Mouse (Mus musculus): Measurements from ENCODE around the gene Il15ra. TPM values are rescaled to one million over a fixed set of nuclear protein-coding genes. Genes with fewer than 3 reads are reported as not detected.

Gene Il15ra
- total RNA-seq, 2 experiments from 2014 or later, result 2.0 to 2.2 TPM

DNA sequence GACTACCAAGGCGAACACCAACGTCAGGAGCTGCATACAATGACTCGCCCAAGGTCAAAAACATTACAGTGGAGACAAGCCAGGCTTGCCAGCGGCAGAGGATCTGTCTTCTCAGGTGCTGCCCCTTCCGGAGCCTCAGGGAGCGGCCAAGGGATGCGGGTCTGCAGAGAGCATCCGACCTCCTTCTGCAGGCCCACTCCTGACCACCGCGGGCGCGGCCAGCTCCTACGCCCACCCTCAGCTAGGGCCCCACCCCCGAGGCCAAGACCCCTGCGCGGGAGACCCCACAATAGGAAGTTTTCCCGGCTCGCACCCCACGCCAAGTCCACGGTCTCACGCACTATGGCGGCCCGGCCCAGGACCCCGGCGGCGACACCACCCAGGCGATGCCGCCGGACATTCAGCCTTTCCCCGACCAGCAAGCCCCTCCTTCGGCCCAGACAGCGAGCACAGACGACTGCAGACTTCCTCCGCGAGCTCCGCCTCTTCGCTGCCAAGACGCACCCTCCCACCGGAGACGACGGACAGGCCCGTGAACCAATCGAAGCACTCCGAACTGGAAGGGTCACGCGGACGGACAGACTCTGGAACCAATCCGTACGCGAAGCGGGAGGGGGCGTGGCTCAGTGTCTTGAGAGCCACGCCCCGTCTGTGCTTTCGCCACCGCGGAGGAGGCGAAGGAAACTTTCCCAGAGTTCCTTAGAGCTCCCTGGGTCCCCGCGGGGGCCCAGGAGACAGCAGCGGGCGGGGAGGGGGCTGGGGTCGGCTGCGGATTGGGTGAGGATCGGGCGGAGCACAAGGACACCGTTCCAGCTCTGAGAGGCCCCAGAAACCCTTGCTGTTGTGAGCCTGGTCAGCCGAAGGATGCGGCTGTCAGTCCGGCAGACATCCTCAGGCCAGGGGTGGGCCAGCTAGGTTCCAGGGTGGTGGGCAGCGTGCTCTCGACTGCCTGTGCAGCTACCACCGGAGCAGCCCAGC is 72.3 kb downstream of the Il15ra start, which contains the start of the genes Fbh1 and Ankrd16:
Gene Fbh1, minus strand, starts transcription at position 492 of the 978 bp plus-strand sequence.
Gene Ankrd16, plus strand, starts transcription at position 786 of the 978 bp plus-strand sequence.
- intact Hi-C loops (cut with DNase I), result no loop called here
- DNase-seq, result peak; percentile 100

DNA sequence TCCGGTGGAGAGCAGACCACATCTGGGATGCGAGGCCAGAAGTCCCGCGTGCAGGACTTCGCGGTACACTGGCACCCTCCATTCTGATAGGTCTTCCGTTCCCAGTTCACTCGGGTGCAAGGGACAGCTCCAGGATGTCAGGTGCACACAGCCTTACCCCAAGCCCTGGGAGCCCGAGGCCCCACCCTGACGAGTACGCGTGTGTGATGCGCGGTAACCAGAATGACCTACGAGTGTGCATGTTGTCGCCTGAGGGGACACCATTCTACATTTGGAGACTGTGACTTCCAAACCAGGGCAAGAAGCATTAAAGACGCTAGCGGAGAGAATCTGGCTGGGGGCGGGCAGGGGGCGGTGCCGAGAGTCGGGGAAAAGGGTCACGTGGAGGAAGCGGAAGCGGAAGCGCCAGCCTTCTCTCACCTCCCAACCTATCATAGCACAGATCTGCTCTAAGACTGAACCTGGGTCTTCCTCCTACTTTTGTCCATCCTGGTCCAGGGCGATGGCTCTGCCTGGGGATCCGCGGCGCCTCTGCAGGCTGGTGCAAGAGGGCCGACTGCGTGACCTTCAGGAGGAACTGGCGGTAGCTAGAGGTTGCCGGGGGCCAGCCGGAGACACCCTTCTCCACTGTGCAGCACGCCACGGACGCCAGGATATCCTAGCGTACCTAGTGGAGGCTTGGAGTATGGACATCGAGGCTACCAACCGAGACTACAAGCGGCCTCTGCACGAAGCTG is 73.2 kb downstream of the Il15ra start:
- peak; percentile 90 for DNase-seq
- intact Hi-C loops (cut with DNase I), result no loop called here

Other genes starting within 250 kb of the Il15ra start
- 10 to 100 TPM; 55.3 to 57.4 TPM for gene Pfkfb3, start 151.2 kb upstream of the Il15ra start, total RNA-seq (2021)
- 100 to 1,000 TPM; 126 to 135 TPM for gene Rbm17, start 101.1 kb upstream of the Il15ra start, total RNA-seq (2021)
- gene Gm17490, start 79.0 kb upstream of the Il15ra start, total RNA-seq (2021), result not detected
- gene Il2ra, start 62.5 kb upstream of the Il15ra start, total RNA-seq (2021), result not detected
- 10 to 100 TPM; 78.1 to 82.0 TPM for gene Fbh1, start 72.3 kb downstream of the Il15ra start, total RNA-seq (2021)
- gene Ankrd16, start 72.6 kb downstream of the Il15ra start, total RNA-seq (2021), result 10 to 100 TPM; 75.8 to 76.1 TPM